Mouse (Mus musculus) erythroblast, adult 5-6 weeks (primary cell): ENCODE data around the gene Cdkal1. TPM values are rescaled to one million over a fixed set of nuclear protein-coding genes. Genes with fewer than 3 reads are reported as not detected.

Source experiments
- ATAC-seq: replicated peaks from 2 replicates; pipeline ENCODE4 v1.8.0; 2016; ENCODE audit warnings: moderate number of reproducible peaks, mild to moderate bottlenecking, moderate TSS enrichment, inconsistent platforms; ENCODE audit not compliant: poor library complexity, low FRiP score, severe bottlenecking
- total RNA-seq, 2 experiments: library from RNA; stranded (forward) in 1 of 2; stranded (reverse) in 1 of 2; fragments of 150-400 nt in 1 of 2; fragments of 200-764, 138-1000 nt in 1 of 2; gene quantifications; 2 replicates each; pipeline versions ENCODE4 v1.2.3 to v1.2.4; 2015 to 2017; ENCODE audit warnings: low replicate concordance in 2 of 2

Cdkal1 gene
- total RNA-seq, 2 experiments from 2014 or later, result 5.4 to 7.5 TPM

GRCm38 (mm10) chr13:29474301-29474700 lies 381.2 kb downstream of the Cdkal1 start:
- ATAC-seq, result no peak

- no peak for ATAC-seq
Measured at GRCm38 (mm10) chr13:29473779-29474178, 381.7 kb downstream of the Cdkal1 start.

GRCm38 (mm10) chr13:29462271-29462670 lies 393.2 kb downstream of the Cdkal1 start:
- ATAC-seq, result no peak

GRCm38 (mm10) chr13:29460741-29461140 lies 394.7 kb downstream of the Cdkal1 start:
- no peak for ATAC-seq

- no peak for ATAC-seq
Measured at GRCm38 (mm10) chr13:29458385-29458784, 397.1 kb downstream of the Cdkal1 start.

GRCm38 (mm10) chr13:29437067-29437466 lies 418.4 kb downstream of the Cdkal1 start:
- no peak for ATAC-seq

- no peak for ATAC-seq
Measured at GRCm38 (mm10) chr13:29434726-29435125, 420.7 kb downstream of the Cdkal1 start.

GRCm38 (mm10) chr13:29430919-29431318 lies 424.6 kb downstream of the Cdkal1 start:
- ATAC-seq, result no peak

GRCm38 (mm10) chr13:29429877-29430276 lies 425.6 kb downstream of the Cdkal1 start:
- ATAC-seq, result no peak

- no peak for ATAC-seq
Measured at GRCm38 (mm10) chr13:29429196-29429595, 426.3 kb downstream of the Cdkal1 start.

GRCm38 (mm10) chr13:29416450-29417136 lies 438.9 kb downstream of the Cdkal1 start:
- ATAC-seq, result no peak

- no peak for ATAC-seq
Measured at GRCm38 (mm10) chr13:29415967-29416366, 439.5 kb downstream of the Cdkal1 start.

GRCm38 (mm10) chr13:29414878-29415277 lies 440.6 kb downstream of the Cdkal1 start:
- no peak for ATAC-seq

GRCm38 (mm10) chr13:29414470-29414869 lies 441.0 kb downstream of the Cdkal1 start:
- ATAC-seq, result no peak

- ATAC-seq, result no peak
Measured at GRCm38 (mm10) chr13:29411176-29411575, 444.3 kb downstream of the Cdkal1 start.

GRCm38 (mm10) chr13:29407619-29408018 lies 447.9 kb downstream of the Cdkal1 start:
- ATAC-seq, result no peak

- no peak for ATAC-seq
Measured at GRCm38 (mm10) chr13:29405316-29405715, 450.2 kb downstream of the Cdkal1 start.

- no peak for ATAC-seq
Measured at GRCm38 (mm10) chr13:29403217-29403616, 452.3 kb downstream of the Cdkal1 start.

GRCm38 (mm10) chr13:29402526-29403040 lies 452.9 kb downstream of the Cdkal1 start:
- ATAC-seq, result no peak

GRCm38 (mm10) chr13:29399908-29400307 lies 455.6 kb downstream of the Cdkal1 start:
- ATAC-seq, result no peak

GRCm38 (mm10) chr13:29398456-29398855 lies 457.0 kb downstream of the Cdkal1 start:
- no peak for ATAC-seq

GRCm38 (mm10) chr13:29395694-29396093 lies 459.8 kb downstream of the Cdkal1 start:
- ATAC-seq, result no peak
